Mouse (Mus musculus): Measurements from ENCODE around the gene Myd88. TPM values are rescaled to one million over a fixed set of nuclear protein-coding genes. Genes with fewer than 3 reads are reported as not detected.

The Myd88 gene
- total and polyA plus RNA-seq, 2 experiments from 2014 or later, result 5.3 to 5.8 TPM

DNA sequence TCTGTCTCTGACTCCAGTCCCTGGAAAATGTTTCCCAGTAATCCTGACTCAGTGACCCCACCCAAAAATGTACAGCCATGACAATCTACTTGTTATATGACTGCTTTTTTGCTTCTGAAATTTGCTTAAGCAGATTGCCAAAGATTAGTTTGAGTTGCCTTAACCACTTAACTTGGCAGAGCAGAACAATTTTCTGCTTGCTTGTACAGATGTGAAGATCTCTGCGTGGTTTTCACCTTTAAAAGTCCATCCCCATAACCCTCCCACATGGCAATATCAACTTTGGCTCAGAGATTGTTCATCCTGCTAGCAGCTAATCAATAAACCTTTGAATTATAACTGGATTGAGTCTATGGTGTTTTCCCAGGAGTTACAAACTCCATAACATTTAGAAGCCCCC, 32.1 kb downstream of the Myd88 start:
- 98% methylated on average over 1 of the region's 1 CpGs for WGBS
- TF ChIP-seq CTCF (IDR thresholded peaks at IDR 0.05; ENCODE audit: low read depth), result no peak

DNA sequence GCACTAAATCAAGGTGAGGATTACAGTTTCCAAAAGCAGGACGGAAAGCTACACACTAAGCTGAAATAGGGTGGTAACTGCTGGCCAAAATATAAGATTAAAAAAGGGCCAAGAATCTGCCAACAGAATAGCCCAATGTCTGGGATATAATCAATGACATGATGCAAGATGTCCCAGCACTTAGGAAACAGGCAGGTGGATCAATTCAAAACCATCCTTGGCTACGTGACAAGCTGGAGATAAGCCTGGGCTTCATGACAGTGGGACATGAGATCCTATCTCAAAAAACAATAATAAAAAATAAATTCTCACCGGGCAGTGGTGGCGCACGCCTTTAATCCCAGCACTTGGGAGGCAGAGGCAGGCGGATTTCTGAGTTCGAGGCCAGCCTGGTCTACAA, 35.3 kb downstream of the Myd88 start:
- WGBS, result 93% methylated on average over 7 of the region's 7 CpGs
- Histone ChIP-seq H3K9me3 (ENCODE audit: low read length) (no peaks in the 10 kb centered on the region), H3K4me2 (ENCODE audit: low read depth) (no peak overlapping the region), H3K27ac (ENCODE audit: low read depth, low read length) (no peak overlapping the region), H3K36me3 (ENCODE audit: insufficient read depth) (peaks cover 14% of the 10 kb centered on the region), H3K9ac (no peak overlapping the region), H3K27me3 (ENCODE audit: insufficient read depth, low read length) (no peaks in the 10 kb centered on the region), H3K4me3 (ENCODE audit: low read depth, low read length) (no peak overlapping the region), H3K4me1 (ENCODE audit: insufficient read depth) (no peaks in the 10 kb centered on the region)
- DNase-seq (no peak), ATAC-seq (no peak)
- no peak for TF ChIP-seq CTCF (IDR thresholded peaks at IDR 0.05; ENCODE audit: low read depth)

More for the DNA sequence above, 32.1 kb downstream of the Myd88 start:
- Histone ChIP-seq H3K4me2 (ENCODE audit: low read depth) (no peak overlapping the region), H3K9ac (no peak overlapping the region), H3K27ac (ENCODE audit: low read depth, low read length) (no peak overlapping the region), H3K36me3 (ENCODE audit: insufficient read depth) (no peaks in the 10 kb centered on the region), H3K4me3 (ENCODE audit: low read depth, low read length) (no peak overlapping the region), H3K4me1 (ENCODE audit: insufficient read depth) (no peaks in the 10 kb centered on the region), H3K9me3 (ENCODE audit: low read length) (no peaks in the 10 kb centered on the region), H3K27me3 (ENCODE audit: insufficient read depth, low read length) (no peaks in the 10 kb centered on the region)
- no peak for ATAC-seq
- DNase-seq, result no peak

DNA sequence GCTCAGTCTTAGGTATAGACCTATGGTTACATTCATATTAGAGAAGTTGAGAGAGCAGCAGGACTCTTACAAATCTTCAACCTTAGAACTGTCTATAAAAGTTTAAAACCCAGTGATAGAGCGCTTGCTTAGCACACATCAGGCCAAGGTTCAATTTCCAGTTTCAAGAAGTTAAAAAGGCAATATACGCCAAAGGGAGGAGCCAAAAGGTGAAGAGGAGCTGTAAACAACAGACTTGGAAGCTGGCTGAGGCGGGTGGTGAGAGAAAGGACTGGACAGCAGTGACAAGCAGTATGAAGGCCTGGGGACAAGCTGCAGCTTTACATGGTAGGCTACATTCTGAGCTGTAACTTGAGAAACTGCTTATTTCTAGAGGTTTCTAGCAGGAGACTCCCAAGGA, 42.6 kb downstream of the Myd88 start:
- no peak for TF ChIP-seq CTCF (IDR thresholded peaks at IDR 0.05; ENCODE audit: low read depth)
- WGBS, result 96% methylated on average over 3 of the region's 3 CpGs

DNA sequence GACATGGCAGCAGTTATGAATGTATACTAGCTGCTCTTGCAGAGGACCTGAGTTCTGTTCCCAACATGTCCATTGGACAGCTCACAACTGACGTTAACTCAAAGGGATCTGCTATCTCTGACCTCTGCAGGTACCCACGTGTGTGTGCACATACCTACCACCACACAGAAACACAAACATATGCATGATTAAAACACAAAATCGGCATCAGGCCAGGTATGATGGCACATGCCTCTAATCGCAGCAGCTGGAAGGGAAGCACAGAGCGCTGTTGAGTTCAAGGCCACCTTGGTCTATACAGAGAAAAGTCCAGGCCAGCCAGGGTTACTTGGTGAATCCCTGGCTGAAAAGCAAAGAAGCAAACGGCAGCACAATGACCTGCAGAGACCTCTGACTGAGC, 43.5 kb downstream of the Myd88 start:
- DNase-seq, result no peak
- WGBS, result 88% methylated on average over 6 of the region's 6 CpGs
- Histone ChIP-seq H3K27me3 (ENCODE audit: insufficient read depth, low read length) (no peaks in the 10 kb centered on the region), H3K4me3 (ENCODE audit: low read depth, low read length) (no peak overlapping the region), H3K9ac (no peak overlapping the region), H3K27ac (ENCODE audit: low read depth, low read length) (no peak overlapping the region), H3K36me3 (ENCODE audit: insufficient read depth) (peaks cover 9% of the 10 kb centered on the region), H3K4me2 (ENCODE audit: low read depth) (no peak overlapping the region), H3K4me1 (ENCODE audit: insufficient read depth) (no peaks in the 10 kb centered on the region), H3K9me3 (ENCODE audit: low read length) (no peaks in the 10 kb centered on the region)
- ATAC-seq, result no peak
- no peak for TF ChIP-seq CTCF (IDR thresholded peaks at IDR 0.05; ENCODE audit: low read depth)

More for the DNA sequence above, 42.6 kb downstream of the Myd88 start:
- Histone ChIP-seq H3K4me1 (ENCODE audit: insufficient read depth) (no peaks in the 10 kb centered on the region), H3K9me3 (ENCODE audit: low read length) (no peaks in the 10 kb centered on the region), H3K9ac (no peak overlapping the region), H3K4me2 (ENCODE audit: low read depth) (no peak overlapping the region), H3K27ac (ENCODE audit: low read depth, low read length) (no peak overlapping the region), H3K27me3 (ENCODE audit: insufficient read depth, low read length) (no peaks in the 10 kb centered on the region), H3K4me3 (ENCODE audit: low read depth, low read length) (no peak overlapping the region), H3K36me3 (ENCODE audit: insufficient read depth) (peaks cover 11% of the 10 kb centered on the region)
- ATAC-seq (no peak), DNase-seq (no peak)

DNA sequence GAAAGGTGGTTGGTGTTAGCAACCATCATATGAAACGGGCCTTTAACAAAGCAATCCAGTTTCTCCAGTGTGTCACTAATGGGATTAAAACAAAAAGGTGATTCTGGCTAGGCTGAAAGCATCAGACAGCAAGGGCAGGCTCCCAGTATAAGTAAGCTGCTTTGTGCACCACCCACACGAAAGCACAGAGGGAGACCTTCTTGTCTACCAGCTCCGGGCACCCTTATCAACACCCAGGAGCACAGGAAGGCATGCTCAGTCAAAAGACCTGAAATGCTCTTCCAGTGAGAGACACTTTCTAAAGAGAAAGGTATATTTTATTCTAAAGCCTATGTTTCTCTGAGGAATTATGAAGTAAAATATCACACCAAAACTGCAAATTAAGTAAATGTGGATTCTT, 50.4 kb downstream of the Myd88 start:
- Histone ChIP-seq H3K9ac (no peak overlapping the region), H3K27me3 (ENCODE audit: insufficient read depth, low read length) (no peaks in the 10 kb centered on the region), H3K9me3 (ENCODE audit: low read length) (no peaks in the 10 kb centered on the region), H3K4me3 (ENCODE audit: low read depth, low read length) (no peak overlapping the region), H3K27ac (ENCODE audit: low read depth, low read length) (no peak overlapping the region), H3K4me2 (ENCODE audit: low read depth) (no peak overlapping the region), H3K4me1 (ENCODE audit: insufficient read depth) (no peaks in the 10 kb centered on the region), H3K36me3 (ENCODE audit: insufficient read depth) (peaks cover 5% of the 10 kb centered on the region)
- WGBS, result 73% methylated on average over 3 of the region's 3 CpGs
- no peak for TF ChIP-seq CTCF (IDR thresholded peaks at IDR 0.05; ENCODE audit: low read depth)
- no peak for ATAC-seq
- DNase-seq, result no peak

Other genes with a start within 250 kb of the Myd88 start
- 9.6 and 16.1 TPM in 2 replicates for gene Plcd1, start 247.9 kb downstream of the Myd88 start, total RNA-seq (2014; rRNA removed)
- 8.2 and 11.3 TPM in 2 replicates for gene Plcd1, start 247.9 kb downstream of the Myd88 start, polyA plus RNA-seq (2015; fragmentation: Nextera tagmentation; extraction: Ambion mirVana)
- gene Dlec1, start 238.9 kb downstream of the Myd88 start, total RNA-seq (2014; rRNA removed), result 0.85 and 2.0 TPM in 2 replicates
- gene Dlec1, start 238.9 kb downstream of the Myd88 start, polyA plus RNA-seq (2015; fragmentation: Nextera tagmentation; extraction: Ambion mirVana), result 0.40 and 0.42 TPM in 2 replicates
- gene Acaa1b, start 184.3 kb downstream of the Myd88 start, total RNA-seq (2014; rRNA removed), result 2.0 and 2.1 TPM in 2 replicates
- gene Acaa1b, start 184.3 kb downstream of the Myd88 start, polyA plus RNA-seq (2015; fragmentation: Nextera tagmentation; extraction: Ambion mirVana), result 2.2 and 2.7 TPM in 2 replicates
- not detected in 2 replicates for gene Gm47289, start 182.2 kb downstream of the Myd88 start, total RNA-seq (2014; rRNA removed)
- not detected in 2 replicates for gene Gm47289, start 182.2 kb downstream of the Myd88 start, polyA plus RNA-seq (2015; fragmentation: Nextera tagmentation; extraction: Ambion mirVana)
- gene Slc22a13, start 132.3 kb downstream of the Myd88 start, total RNA-seq (2014; rRNA removed), result not detected in 2 replicates
- gene Slc22a13, start 132.3 kb downstream of the Myd88 start, polyA plus RNA-seq (2015; fragmentation: Nextera tagmentation; extraction: Ambion mirVana), result not detected in 2 replicates
- gene Oxsr1, start 19.0 kb downstream of the Myd88 start, total RNA-seq (2014; rRNA removed), result 48.8 and 57.5 TPM in 2 replicates
- gene Oxsr1, start 19.0 kb downstream of the Myd88 start, polyA plus RNA-seq (2015; fragmentation: Nextera tagmentation; extraction: Ambion mirVana), result 7.2 and 8.8 TPM in 2 replicates
- gene Acaa1a, start 1.7 kb downstream of the Myd88 start, total RNA-seq (2014; rRNA removed), result 121 and 130 TPM in 2 replicates
- gene Acaa1a, start 1.7 kb downstream of the Myd88 start, polyA plus RNA-seq (2015; fragmentation: Nextera tagmentation; extraction: Ambion mirVana), result 81.8 and 86.6 TPM in 2 replicates
- gene Xylb, start 16.0 kb upstream of the Myd88 start, total RNA-seq (2014; rRNA removed), result 5.0 and 9.0 TPM in 2 replicates
- 2.6 and 3.7 TPM in 2 replicates for gene Xylb, start 16.0 kb upstream of the Myd88 start, polyA plus RNA-seq (2015; fragmentation: Nextera tagmentation; extraction: Ambion mirVana)
- gene Slc22a14, start 24.1 kb upstream of the Myd88 start, total RNA-seq (2014; rRNA removed), result 0.08 TPM in 1 of 2 replicates, not detected in the other
- gene Slc22a14, start 24.1 kb upstream of the Myd88 start, polyA plus RNA-seq (2015; fragmentation: Nextera tagmentation; extraction: Ambion mirVana), result not detected in 2 replicates
- gene Acvr2b, start 60.7 kb upstream of the Myd88 start, total RNA-seq (2014; rRNA removed), result 13.4 and 26.7 TPM in 2 replicates
- gene Acvr2b, start 60.7 kb upstream of the Myd88 start, polyA plus RNA-seq (2015; fragmentation: Nextera tagmentation; extraction: Ambion mirVana), result 9.7 and 23.2 TPM in 2 replicates
- gene Exog, start 103.5 kb upstream of the Myd88 start, total RNA-seq (2014; rRNA removed), result 26.6 and 26.9 TPM in 2 replicates
- 28.6 and 39.7 TPM in 2 replicates for gene Exog, start 103.5 kb upstream of the Myd88 start, polyA plus RNA-seq (2015; fragmentation: Nextera tagmentation; extraction: Ambion mirVana)
- 3.4 and 8.2 TPM in 2 replicates for gene Scn5a, start 237.6 kb upstream of the Myd88 start, total RNA-seq (2014; rRNA removed)
- gene Scn5a, start 237.6 kb upstream of the Myd88 start, polyA plus RNA-seq (2015; fragmentation: Nextera tagmentation; extraction: Ambion mirVana), result 0.40 and 0.77 TPM in 2 replicates